Mouse (Mus musculus): ENCODE measurements around the gene Iqch. TPM values are rescaled to one million over a fixed set of nuclear protein-coding genes. Genes with fewer than 3 reads are reported as not detected.
"Not testable (repeated sequence)": the region's sequence is repeated elsewhere in the genome, so short reads cannot be mapped to it uniquely, and the experiment has no call there.

The Iqch gene
- polyA plus RNA-seq, 1 experiment from 2014 or later = 0.13 TPM

DNA sequence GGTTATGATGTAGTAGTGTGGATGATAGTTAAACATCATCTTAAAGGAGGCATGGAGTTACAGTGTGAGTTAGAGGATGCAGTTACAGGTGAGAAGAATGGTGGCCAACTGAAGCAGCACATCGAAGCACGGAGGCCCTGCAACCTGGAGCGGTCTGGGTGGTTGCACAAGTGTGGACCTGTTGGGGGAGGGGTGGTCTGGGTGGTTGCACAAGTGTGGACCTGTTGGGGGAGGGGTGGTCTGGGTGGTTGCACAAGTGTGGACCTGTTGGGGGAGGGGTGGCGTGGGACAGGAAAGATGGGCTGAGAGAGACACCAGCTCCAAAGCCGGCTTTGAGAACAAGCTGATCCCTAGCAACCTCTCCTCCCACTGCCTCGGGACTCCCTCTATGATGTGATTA is 51.6 kb downstream of the Iqch start:
- WGBS = 69% methylated on average over 6 of the region's 6 CpGs
- H3K9me3 ChIP-seq; H3K4me1 ChIP-seq; H3K4me3 ChIP-seq; ATAC-seq (ENCODE audit: insufficient number of reproducible peaks, low FRiP score, low TSS enrichment, low read depth); H3K27me3 ChIP-seq; H3K27ac ChIP-seq; H3K36me3 ChIP-seq; H3K9ac ChIP-seq; H3K4me2 ChIP-seq: not testable (repeated sequence)

- no peak for ATAC-seq (ENCODE audit: insufficient number of reproducible peaks, low FRiP score, low TSS enrichment, low read depth)
- WGBS = 81% methylated on average over 5 of the region's 5 CpGs
- Histone ChIP-seq H3K27me3 (no peaks in the 10 kb centered on the region), H3K4me2 (no peak overlapping the region), H3K9ac (no peak overlapping the region), H3K9me3 (no peaks in the 10 kb centered on the region), H3K36me3 (no peaks in the 10 kb centered on the region), H3K4me1 (no peaks in the 10 kb centered on the region), H3K27ac (no peak overlapping the region), H3K4me3 (no peak overlapping the region)
These were observed 53.3 kb downstream of the Iqch start for GRCm38 (mm10) chr9:63548966-63549365.

GRCm38 (mm10) chr9:63541926-63542325 is 60.4 kb downstream of the Iqch start:
- H3K4me2 ChIP-seq = no peak overlapping the region
- H3K4me3 ChIP-seq = no peak overlapping the region
- WGBS = 64% methylated on average over 7 of the region's 7 CpGs
- H3K9ac ChIP-seq = no peak overlapping the region
- no peak overlapping the region for H3K27ac ChIP-seq
- H3K27me3 ChIP-seq = no peaks in the 10 kb centered on the region
- no peaks in the 10 kb centered on the region for H3K4me1 ChIP-seq
- no peak for ATAC-seq (ENCODE audit: insufficient number of reproducible peaks, low FRiP score, low TSS enrichment, low read depth)
- H3K36me3 ChIP-seq = no peaks in the 10 kb centered on the region
- no peaks in the 10 kb centered on the region for H3K9me3 ChIP-seq

- 86% methylated on average over 7 of the region's 7 CpGs for whole genome bisulfite sequencing
- H3K4me3 ChIP-seq = no peak overlapping the region
- H3K4me2 ChIP-seq = no peak overlapping the region
- H3K27me3 ChIP-seq = no peaks in the 10 kb centered on the region
- H3K27ac ChIP-seq = no peak overlapping the region
- no peak overlapping the region for H3K9ac ChIP-seq
- no peaks in the 10 kb centered on the region for H3K9me3 ChIP-seq
- no peaks in the 10 kb centered on the region for H3K36me3 ChIP-seq
- H3K4me1 ChIP-seq = no peaks in the 10 kb centered on the region
- ATAC-seq (ENCODE audit: insufficient number of reproducible peaks, low FRiP score, low TSS enrichment, low read depth) = no peak
These were observed 61.0 kb downstream of the Iqch start for GRCm38 (mm10) chr9:63541301-63541700.

DNA sequence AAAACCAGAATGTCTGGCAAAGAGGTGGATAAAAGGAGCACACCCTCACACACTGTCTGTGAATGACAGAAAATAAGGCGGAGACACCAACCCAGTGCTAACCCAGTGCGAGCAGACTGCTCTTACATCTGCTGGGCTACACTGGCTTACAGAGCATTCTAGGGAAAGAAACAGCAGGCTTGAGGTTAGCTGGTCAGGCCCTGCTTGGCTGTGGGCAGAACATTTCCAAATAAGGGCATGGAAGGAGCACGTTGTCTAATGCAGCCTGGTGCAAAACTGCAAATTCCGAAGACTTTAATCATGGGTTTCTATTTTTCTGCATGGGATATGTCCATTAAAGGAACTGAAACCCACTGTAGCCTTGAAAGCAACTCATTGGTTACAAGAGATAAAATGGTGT is 64.8 kb downstream of the Iqch start:
- Histone ChIP-seq H3K4me1 (peaks cover 10% of the 10 kb centered on the region; the same call in 1 of the 2 replicates), H3K4me3 (no peak overlapping the region), H3K9ac (no peak overlapping the region), H3K9me3 (no peaks in the 10 kb centered on the region), H3K36me3 (no peaks in the 10 kb centered on the region), H3K4me2 (no peak overlapping the region), H3K27me3 (0 out of 2 replicates have a peak, but pooled peaks cover 4% of the 10 kb centered on the region), H3K27ac (no peak overlapping the region)
- WGBS = 82% methylated on average over 4 of the region's 4 CpGs
- ATAC-seq (ENCODE audit: insufficient number of reproducible peaks, low FRiP score, low TSS enrichment, low read depth) = no peak

DNA sequence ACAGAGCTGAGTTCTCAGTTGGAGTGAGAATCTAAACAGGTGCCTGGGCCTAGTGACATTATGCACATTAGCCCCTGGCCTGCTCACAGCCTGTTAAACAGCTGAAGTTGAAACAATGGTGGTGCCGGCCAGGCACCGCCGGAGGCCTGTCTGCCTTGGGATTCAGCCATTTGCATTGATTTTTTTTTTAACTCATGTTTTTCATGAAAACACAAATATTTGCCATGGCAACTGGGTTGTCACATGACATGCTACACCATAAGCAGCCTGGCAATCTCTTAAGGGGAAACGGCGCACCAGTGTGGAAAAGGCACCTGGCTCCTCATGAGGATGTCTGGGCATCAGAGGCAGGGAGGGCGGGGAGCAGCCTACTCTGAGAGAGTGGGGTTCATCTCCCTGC is 67.3 kb downstream of the Iqch start:
- no peak overlapping the region for H3K4me3 ChIP-seq
- H3K36me3 ChIP-seq = no peaks in the 10 kb centered on the region
- H3K4me2 ChIP-seq = no peak overlapping the region
- H3K27me3 ChIP-seq = 0 out of 2 replicates have a peak, but pooled peaks cover 7% of the 10 kb centered on the region
- no peak overlapping the region for H3K27ac ChIP-seq
- 50% methylated on average over 6 of the region's 6 CpGs for WGBS
- H3K4me1 ChIP-seq = peaks cover 10% of the 10 kb centered on the region; the same call in 1 of the 2 replicates
- no peak overlapping the region for H3K9ac ChIP-seq
- no peak for ATAC-seq (ENCODE audit: insufficient number of reproducible peaks, low FRiP score, low TSS enrichment, low read depth)
- no peaks in the 10 kb centered on the region for H3K9me3 ChIP-seq

DNA sequence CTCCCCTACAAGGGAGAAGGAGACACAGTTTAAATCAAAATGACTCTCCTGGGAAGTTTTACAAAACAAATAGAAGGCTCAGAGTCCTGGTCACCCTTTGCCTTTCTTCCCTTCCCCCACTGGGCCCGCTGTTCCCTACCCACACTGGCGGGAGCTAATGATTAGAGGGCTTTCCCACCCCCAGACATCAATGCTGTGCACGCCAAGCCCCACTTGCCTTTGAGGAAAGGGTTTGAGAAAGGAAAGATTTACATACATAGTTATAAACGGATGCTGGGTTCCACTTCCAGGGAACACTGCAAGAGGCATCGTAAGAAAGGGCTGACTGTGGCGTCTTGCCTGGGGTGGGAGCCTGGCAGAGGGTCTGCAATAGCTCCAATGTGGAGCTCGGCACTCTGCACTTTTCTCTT is 67.9 kb downstream of the Iqch start:
- H3K36me3 ChIP-seq = no peaks in the 10 kb centered on the region
- no peak overlapping the region for H3K27ac ChIP-seq
- H3K27me3 ChIP-seq = 0 out of 2 replicates have a peak, but pooled peaks cover 7% of the 10 kb centered on the region
- no peak overlapping the region for H3K9ac ChIP-seq
- H3K4me3 ChIP-seq = no peak overlapping the region
- 20% methylated on average over 7 of the region's 7 CpGs for WGBS
- H3K4me1 ChIP-seq = peaks cover 10% of the 10 kb centered on the region; the same call in 1 of the 2 replicates
- no peak overlapping the region for H3K4me2 ChIP-seq
- no peaks in the 10 kb centered on the region for H3K9me3 ChIP-seq
- no peak for ATAC-seq (ENCODE audit: insufficient number of reproducible peaks, low FRiP score, low TSS enrichment, low read depth)

DNA sequence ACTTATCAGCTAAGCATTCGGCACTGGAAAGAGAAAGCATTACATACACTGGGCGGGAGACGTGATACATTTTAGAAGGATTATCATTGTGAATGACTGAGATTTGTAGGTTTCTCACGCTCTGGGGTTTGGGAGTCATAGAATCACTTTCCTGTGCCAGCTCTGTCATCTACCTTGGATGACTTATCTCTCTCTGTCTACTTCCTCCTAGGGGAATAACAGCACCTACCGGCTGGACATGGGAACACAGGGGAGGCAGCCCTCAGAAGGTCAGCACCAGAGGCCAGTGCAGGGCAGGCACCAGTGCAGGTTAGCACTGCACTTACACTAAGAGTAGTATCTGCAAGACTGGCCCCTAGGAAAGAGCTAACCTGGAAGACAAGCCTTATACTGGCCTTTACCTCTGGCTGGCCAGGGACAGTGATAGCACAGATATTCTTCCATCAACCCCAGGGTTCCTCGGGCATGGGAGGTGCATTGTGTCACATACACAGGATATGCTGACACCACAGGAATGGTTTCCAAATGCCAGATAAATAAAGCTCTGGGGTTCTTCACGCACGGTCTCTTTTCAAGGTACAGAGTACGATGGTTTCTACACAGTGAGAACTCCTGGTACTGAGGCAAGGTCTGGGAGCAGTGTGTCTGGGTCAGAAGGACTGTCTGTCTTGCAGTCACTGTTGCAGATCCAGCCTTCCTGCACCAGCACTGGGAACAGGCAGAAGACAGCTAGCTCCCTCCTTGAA is 69.2 kb downstream of the Iqch start:
- Histone ChIP-seq H3K36me3 (no peaks in the 10 kb centered on the region), H3K27ac (no peak overlapping the region), H3K4me3 (no peak overlapping the region), H3K9me3 (no peaks in the 10 kb centered on the region), H3K9ac (no peak overlapping the region), H3K4me2 (no peak overlapping the region), H3K27me3 (0 out of 2 replicates have a peak, but pooled peaks cover 7% of the 10 kb centered on the region), H3K4me1 (peaks cover 10% of the 10 kb centered on the region; the same call in 1 of the 2 replicates)
- ATAC-seq (ENCODE audit: insufficient number of reproducible peaks, low FRiP score, low TSS enrichment, low read depth) = no peak
- WGBS = 75% methylated on average over 9 of the region's 9 CpGs

DNA sequence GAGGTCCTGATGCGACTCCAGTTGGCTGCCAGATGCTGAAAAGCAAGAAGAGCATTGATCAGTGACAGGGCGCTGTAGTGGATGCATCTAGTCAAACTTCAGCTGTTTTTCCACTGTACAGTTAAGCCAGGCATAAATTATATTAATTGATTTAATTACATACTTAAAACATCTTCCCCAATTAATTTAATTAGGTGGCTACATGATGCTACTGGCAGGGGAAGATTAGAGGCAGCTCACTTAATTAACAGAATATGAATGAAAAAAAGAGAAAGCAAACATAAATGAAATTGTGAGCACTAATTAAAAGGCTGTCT is 78.4 kb downstream of the Iqch start:
- Histone ChIP-seq H3K9ac (no peak overlapping the region), H3K4me2 (no peak overlapping the region), H3K9me3 (no peaks in the 10 kb centered on the region), H3K4me3 (no peak overlapping the region), H3K36me3 (no peaks in the 10 kb centered on the region), H3K27ac (no peak overlapping the region), H3K27me3 (no peaks in the 10 kb centered on the region), H3K4me1 (0 out of 2 replicates have a peak, but pooled peaks cover 3% of the 10 kb centered on the region)
- ATAC-seq (ENCODE audit: insufficient number of reproducible peaks, low FRiP score, low TSS enrichment, low read depth) = no peak
- WGBS = 60% methylated on average over 2 of the region's 2 CpGs

DNA sequence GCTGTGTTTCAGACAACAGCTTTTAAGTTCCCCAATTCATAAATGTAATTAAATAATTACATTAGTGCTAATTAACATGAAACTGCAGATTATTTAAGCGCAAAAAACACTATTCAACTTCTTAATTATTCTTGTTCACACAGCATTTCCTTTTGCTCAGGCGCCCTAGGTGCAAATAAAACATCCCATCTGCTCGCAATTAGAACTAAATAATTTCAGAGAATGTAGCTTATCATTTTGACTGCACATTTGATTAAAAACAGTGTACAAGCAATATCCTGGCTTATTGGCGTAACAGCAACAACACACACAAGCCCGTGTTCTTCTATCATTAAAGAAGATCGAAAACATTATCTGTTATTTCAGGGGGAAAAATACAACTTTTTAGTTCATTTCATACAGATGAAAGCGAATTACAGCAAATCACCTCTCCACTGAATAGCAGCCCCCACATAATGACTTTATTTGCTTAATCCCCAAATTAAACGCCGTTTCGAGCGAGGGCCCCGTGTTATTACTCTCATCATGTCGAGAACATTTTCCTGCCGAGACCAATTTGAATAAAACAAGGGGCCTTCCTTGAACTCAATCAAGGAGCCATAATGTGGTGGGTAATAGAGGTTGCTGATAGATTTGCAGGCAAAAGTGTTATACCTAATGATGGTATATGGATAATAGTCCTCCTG is 78.9 kb downstream of the Iqch start:
- no peak overlapping the region for H3K27ac ChIP-seq
- no peak overlapping the region for H3K4me2 ChIP-seq
- no peak overlapping the region for H3K9ac ChIP-seq
- 46% methylated on average over 14 of the region's 14 CpGs for WGBS
- H3K4me1 ChIP-seq = 0 out of 2 replicates have a peak, but pooled peaks cover 3% of the 10 kb centered on the region
- no peaks in the 10 kb centered on the region for H3K9me3 ChIP-seq
- H3K27me3 ChIP-seq = no peaks in the 10 kb centered on the region
- ATAC-seq (ENCODE audit: insufficient number of reproducible peaks, low FRiP score, low TSS enrichment, low read depth) = no peak
- H3K36me3 ChIP-seq = no peaks in the 10 kb centered on the region
- H3K4me3 ChIP-seq = no peak overlapping the region

DNA sequence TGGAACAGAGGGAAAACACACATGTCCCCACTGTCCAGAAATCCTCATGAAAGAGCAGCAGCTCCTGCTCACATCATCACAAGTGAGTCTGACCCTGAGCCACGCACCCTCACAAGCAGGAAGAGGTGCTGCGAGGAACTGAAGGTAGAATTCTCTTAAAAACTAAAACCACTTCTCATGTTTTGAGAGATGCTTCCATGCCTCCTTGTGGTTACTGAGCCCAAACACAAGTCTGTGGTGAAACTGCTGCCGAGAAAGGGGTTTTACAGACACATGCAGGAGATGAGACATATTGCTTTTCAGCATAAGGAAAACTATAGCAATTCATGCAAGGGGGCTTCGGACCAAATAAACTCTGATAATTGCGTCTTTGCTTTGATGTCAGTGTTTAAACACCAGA is 89.4 kb downstream of the Iqch start:
- Histone ChIP-seq H3K27me3 (peaks cover 5% of the 10 kb centered on the region), H3K4me2 (no peak overlapping the region)
- 50% methylated on average over 5 of the region's 5 CpGs for WGBS

GRCm38 (mm10) chr9:63511034-63511433 is 91.3 kb downstream of the Iqch start:
- WGBS = 66% methylated on average over 4 of the region's 4 CpGs
- Histone ChIP-seq H3K9me3 (no peaks in the 10 kb centered on the region), H3K27me3 (peaks cover 5% of the 10 kb centered on the region), H3K36me3 (no peaks in the 10 kb centered on the region), H3K4me3 (no peak overlapping the region), H3K9ac (no peak overlapping the region), H3K4me1 (no peaks in the 10 kb centered on the region), H3K27ac (no peak overlapping the region), H3K4me2 (no peak overlapping the region)
- no peak for ATAC-seq (ENCODE audit: insufficient number of reproducible peaks, low FRiP score, low TSS enrichment, low read depth)

More for the DNA sequence above, 89.4 kb downstream of the Iqch start:
- ATAC-seq (ENCODE audit: insufficient number of reproducible peaks, low FRiP score, low TSS enrichment, low read depth) = no peak
- Histone ChIP-seq H3K4me1 (no peaks in the 10 kb centered on the region), H3K9me3 (no peaks in the 10 kb centered on the region), H3K27ac (no peak overlapping the region), H3K36me3 (no peaks in the 10 kb centered on the region), H3K9ac (no peak overlapping the region), H3K4me3 (no peak overlapping the region)
